Mouse (Mus musculus) CH12.LX (cell line): ENCODE measurements around the gene Klf3. TPM values are rescaled to one million over a fixed set of nuclear protein-coding genes. Genes with fewer than 3 reads are reported as not detected.

Experiments
- DNase-seq: peaks from one replicate; pipeline ENCODE4 v3.0.0-alpha.2; 2013; ENCODE audit errors: extremely low read depth
- H3K27ac ChIP-seq: 2 replicates; pipeline ENCODE4 v1.5.1; 2012; ENCODE audit warnings: low read depth, mild to moderate bottlenecking, control low read depth, moderate library complexity; ENCODE audit not compliant: insufficient read depth
- H3K27me3 ChIP-seq: replicated peaks from 2 replicates; pipeline ENCODE3; 2012; ENCODE audit warnings: inconsistent platforms
- H3K36me3 ChIP-seq, 2 experiments: replicated peaks in 1 of 2; 2 replicates each; pipeline versions ENCODE3 to v1.6.1; 2012; ENCODE audit warnings: inconsistent platforms in 1 of 2, low read length in 1 of 2, mild to moderate bottlenecking in 1 of 2, mixed read lengths in 1 of 2, moderate library complexity in 1 of 2; ENCODE audit not compliant: control insufficient read depth in 1 of 2, insufficient read depth in 1 of 2
- H3K4me1 ChIP-seq, 2 experiments: 2 replicates each; pipeline ENCODE4 v1.6.1; 2012; ENCODE audit warnings: inconsistent platforms in 1 of 2, moderate library complexity in 1 of 2; ENCODE audit not compliant: insufficient read depth in 2 of 2, control insufficient read depth in 1 of 2
- H3K4me2 ChIP-seq: 2 replicates; pipeline ENCODE4 v1.6.1; 2012; ENCODE audit warnings: low read depth, mild to moderate bottlenecking, control low read depth; ENCODE audit not compliant: poor library complexity, insufficient read depth, severe bottlenecking
- H3K4me3 ChIP-seq, 3 experiments: fragments of 150-350 bp in 1 of 3; sonication (generic) in 1 of 3; replicated peaks in 1 of 3; 2 replicates each; pipeline versions ENCODE3 to v1.5.1; 2011 to 2012; ENCODE audit warnings: low read depth in 2 of 3, low read length in 2 of 3, mild to moderate bottlenecking in 2 of 3, moderate library complexity in 2 of 3, control low read depth in 1 of 3, improper control_type of control experiment in 1 of 3, inconsistent platforms in 1 of 3, mixed read lengths in 1 of 3; ENCODE audit not compliant: poor library complexity in 1 of 3
- H3K79me2 ChIP-seq: replicated peaks from 2 replicates; pipeline ENCODE4 v1.6.1; 2012; ENCODE audit warnings: mild to moderate bottlenecking, moderate library complexity; ENCODE audit not compliant: control insufficient read depth, poor library complexity, insufficient read depth, severe bottlenecking; ENCODE audit errors: extremely low read depth
- H3K9ac ChIP-seq: 2 replicates; pipeline ENCODE4 v1.6.1; 2012; ENCODE audit warnings: low read depth, mild to moderate bottlenecking, control low read depth, moderate library complexity; ENCODE audit not compliant: insufficient read depth
- H3K9me3 ChIP-seq: replicated peaks from 2 replicates; pipeline ENCODE3; 2012; ENCODE audit warnings: low read length, inconsistent platforms, mixed read lengths
- BHLHE40 ChIP-seq: IDR thresholded peaks from 2 replicates; pipeline ENCODE4 v1.6.1; 2011; ENCODE audit warnings: mild to moderate bottlenecking, low read depth, low read length, improper control_type of control experiment
- E2F4 ChIP-seq: IDR thresholded peaks from 2 replicates; pipeline ENCODE4 v1.6.1; 2011; ENCODE audit warnings: low read depth, low read length, improper control_type of control experiment; ENCODE audit not compliant: insufficient replicate concordance
- ELF1 ChIP-seq: IDR thresholded peaks from 2 replicates; pipeline ENCODE4 v1.6.1; 2014; ENCODE audit warnings: low read depth, mild to moderate bottlenecking, inconsistent platforms, low read length, improper control_type of control experiment
- EP300 ChIP-seq: IDR thresholded peaks from 2 replicates; pipeline ENCODE4 v1.6.1; 2011; ENCODE audit warnings: low read length, improper control_type of control experiment
- ETS1 ChIP-seq: conservative IDR thresholded peaks from 2 replicates; pipeline ENCODE4 v1.6.1; 2012; ENCODE audit warnings: low read depth, mild to moderate bottlenecking, inconsistent platforms, low read length, improper control_type of control experiment, moderate library complexity
- IRF4 ChIP-seq: IDR thresholded peaks from 2 replicates; pipeline ENCODE4 v1.6.1; 2014; ENCODE audit warnings: low read depth, mild to moderate bottlenecking, inconsistent platforms, low read length, improper control_type of control experiment
- JUN ChIP-seq: IDR thresholded peaks from 2 replicates; pipeline ENCODE4 v1.6.1; 2011; ENCODE audit warnings: low read depth, mild to moderate bottlenecking, low read length, improper control_type of control experiment, moderate library complexity; ENCODE audit not compliant: insufficient read depth
- JUND ChIP-seq: conservative IDR thresholded peaks from 2 replicates; pipeline ENCODE4 v1.6.1; 2011; ENCODE audit warnings: low read depth, low read length, improper control_type of control experiment
- MAFK ChIP-seq: IDR thresholded peaks from 2 replicates; pipeline ENCODE4 v1.6.1; 2011; ENCODE audit warnings: low read length, improper control_type of control experiment; ENCODE audit not compliant: insufficient replicate concordance
- MAX ChIP-seq: IDR thresholded peaks from 2 replicates; pipeline ENCODE4 v1.6.1; 2011; ENCODE audit warnings: low read length, improper control_type of control experiment
- MEF2A ChIP-seq: IDR thresholded peaks from 2 replicates; pipeline ENCODE4 v1.6.1; 2014; ENCODE audit warnings: low read depth, mild to moderate bottlenecking, inconsistent platforms, low read length, improper control_type of control experiment, borderline replicate concordance
- MXI1 ChIP-seq: IDR thresholded peaks from 2 replicates; pipeline ENCODE4 v1.6.1; 2011; ENCODE audit warnings: mild to moderate bottlenecking, low read depth, low read length, improper control_type of control experiment
- MYC ChIP-seq: IDR thresholded peaks from 2 replicates; pipeline ENCODE4 v1.6.1; 2011; ENCODE audit warnings: low read depth, mild to moderate bottlenecking, improper control_type of control experiment, low read length
- PAX5 ChIP-seq: IDR thresholded peaks from 2 replicates; pipeline ENCODE4 v1.6.1; 2012; ENCODE audit warnings: low read length, inconsistent platforms, mixed read lengths
- POLR2AphosphoS2 ChIP-seq: IDR thresholded peaks from 2 replicates; pipeline ENCODE4 v1.6.1; 2011; ENCODE audit warnings: low read depth, low read length, improper control_type of control experiment
- TBP ChIP-seq: conservative IDR thresholded peaks from 2 replicates; pipeline ENCODE4 v1.6.1; 2011; ENCODE audit warnings: low read depth, low read length, improper control_type of control experiment
- UBTF ChIP-seq: IDR thresholded peaks from 2 replicates; pipeline ENCODE4 v1.6.1; 2012; ENCODE audit warnings: low read depth, mild to moderate bottlenecking, inconsistent platforms, low read length, improper control_type of control experiment, moderate library complexity
- USF1 ChIP-seq: IDR thresholded peaks from 2 replicates; pipeline ENCODE4 v1.6.1; 2014; ENCODE audit warnings: low read depth, mild to moderate bottlenecking, inconsistent platforms, low read length, improper control_type of control experiment
- ZKSCAN1 ChIP-seq: IDR thresholded peaks from 2 replicates; pipeline ENCODE4 v1.6.1; 2012; ENCODE audit warnings: low read depth, inconsistent platforms, low read length, improper control_type of control experiment, borderline replicate concordance
- dilution Hi-C: fragments of 300-500 bp; cut with MboI; formaldehyde crosslinking; loops from 2 replicates; pipeline ENCODE4 v1.14.3; 2020; ENCODE audit warnings: low sequenced_read_pairs; ENCODE audit not compliant: extremely low pct_unique_long_range_greater_than_20kb, extremely low pct_ligation_motif_present
- in situ Hi-C: fragments of 300-500 bp; cut with MboI; formaldehyde crosslinking; loops from 3 replicates; pipeline ENCODE4 v1.14.3; 2019; ENCODE audit warnings: low sequenced_read_pairs, low pct_ligation_motif_present, low pct_unique_long_range_greater_than_20kb, mixed read lengths
- polyA plus RNA-seq: library from polyadenylated mRNA; unstranded; fragments of >175 nt; gene quantifications from 2 replicates; pipeline ENCODE4 v1.2.1, GENCODE M21; 2012; ENCODE audit warnings: low read depth; ENCODE audit not compliant: insufficient read length
- total RNA-seq, 2 experiments: library from RNA; depleted of rRNA; stranded (reverse); fragments of 300-350 nt in 1 of 2; fragments of >200 nt in 1 of 2; gene quantifications; 2 replicates each; pipeline ENCODE4 v1.2.3; 2012 to 2014

Gene Klf3
- total and polyA plus RNA-seq, 3 experiments, result 0.40 to 4.4 (median 0.64) TPM

DNA sequence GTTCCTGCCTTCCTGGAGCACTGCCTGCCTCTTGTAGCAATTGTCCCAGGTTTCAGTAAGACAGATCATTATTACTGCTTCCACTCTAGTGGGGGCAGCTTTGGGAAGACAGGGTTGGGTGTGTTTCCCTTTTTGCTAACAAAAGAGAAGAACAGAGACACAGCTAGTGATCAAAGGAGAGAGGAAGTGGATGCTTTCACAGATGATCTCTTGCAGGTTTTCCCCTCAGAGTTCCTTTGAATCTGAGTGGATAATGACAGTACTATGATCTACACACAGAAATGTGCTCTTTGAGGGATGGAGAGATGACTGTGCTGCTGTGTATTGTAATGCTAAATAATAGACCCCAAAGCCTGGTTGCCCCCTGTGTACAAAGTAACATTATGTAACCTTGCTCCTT, 38.7 kb upstream of the Klf3 start:
- H3K9ac ChIP-seq, result no peak overlapping the region
- in situ Hi-C loops, result no loop called here
- no peak overlapping the region for H3K4me2 ChIP-seq
- H3K9me3 ChIP-seq, result peaks cover 18% of the 10 kb centered on the region
- dilution Hi-C loops, result no loop called here
- H3K36me3 ChIP-seq, result no peaks in the 10 kb centered on the region
- no peak overlapping the region for H3K4me3 ChIP-seq
- no peaks in the 10 kb centered on the region for H3K27me3 ChIP-seq
- H3K4me1 ChIP-seq, result peaks cover 0 to 24% of the 10 kb centered on the region in 2 experiments; a peak in 2 of 4 replicates
- TF ChIP-seq MEF2A (no peak), EP300 (0 out of 2 replicates have a peak, but pooled peaks have one; percentile 7), BHLHE40 (0 out of 2 replicates have a peak, but pooled peaks have one; percentile 4), ZKSCAN1 (no peak)
- TF ChIP-seq, all 38 proteins: peak for 2
- DNase-seq, result no peak
- Histone ChIP-seq H3K27ac (no peak overlapping the region), H3K79me2 (no peaks in the 10 kb centered on the region)

DNA sequence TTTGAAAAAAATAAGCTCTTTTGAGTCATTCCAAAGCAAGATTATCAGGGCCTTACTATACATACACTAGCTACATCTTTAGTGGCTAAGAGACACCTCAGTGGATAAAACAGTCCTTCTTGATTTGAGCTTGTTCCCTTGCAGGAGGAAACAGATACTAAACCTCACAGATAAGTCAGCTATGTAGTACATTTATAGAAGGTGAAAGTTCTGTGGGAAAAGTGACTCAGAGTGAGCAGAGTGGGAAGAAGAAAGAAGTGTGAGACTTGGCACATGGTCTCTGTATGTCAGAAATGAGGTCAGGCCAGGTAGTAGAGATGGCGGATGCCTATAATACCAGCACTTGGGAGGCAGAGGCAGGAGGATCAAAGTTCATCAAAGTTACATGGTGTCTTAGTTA, 37.4 kb upstream of the Klf3 start:
- TF ChIP-seq IRF4 (0 out of 2 replicates have a peak, but pooled peaks have one; percentile 33), MAX (peak; percentile 73; the same call in 1 of the 2 replicates), BHLHE40 (peak; percentile 69), UBTF (no peak), JUN (peak; percentile 33; the same call in 1 of the 2 replicates), EP300 (peak; percentile 23; the same call in 1 of the 2 replicates), ETS1 (0 out of 2 replicates have a peak, but pooled peaks have one; percentile 13), MAFK (no peak)
- H3K4me1 ChIP-seq, result peaks cover 0 to 24% of the 10 kb centered on the region in 2 experiments; a peak in 2 of 4 replicates
- H3K4me3 ChIP-seq, result no peak overlapping the region
- peak; percentile 26 for DNase-seq
- no peak overlapping the region for H3K4me2 ChIP-seq
- dilution Hi-C loops, result no loop called here
- in situ Hi-C loops, result no loop called here
- H3K27me3 ChIP-seq, result no peaks in the 10 kb centered on the region
- no peaks in the 10 kb centered on the region for H3K79me2 ChIP-seq
- peaks cover 16% of the 10 kb centered on the region for H3K9me3 ChIP-seq
- H3K9ac ChIP-seq, result no peak overlapping the region
- H3K27ac ChIP-seq, result no peak overlapping the region
- no peaks in the 10 kb centered on the region for H3K36me3 ChIP-seq

DNA sequence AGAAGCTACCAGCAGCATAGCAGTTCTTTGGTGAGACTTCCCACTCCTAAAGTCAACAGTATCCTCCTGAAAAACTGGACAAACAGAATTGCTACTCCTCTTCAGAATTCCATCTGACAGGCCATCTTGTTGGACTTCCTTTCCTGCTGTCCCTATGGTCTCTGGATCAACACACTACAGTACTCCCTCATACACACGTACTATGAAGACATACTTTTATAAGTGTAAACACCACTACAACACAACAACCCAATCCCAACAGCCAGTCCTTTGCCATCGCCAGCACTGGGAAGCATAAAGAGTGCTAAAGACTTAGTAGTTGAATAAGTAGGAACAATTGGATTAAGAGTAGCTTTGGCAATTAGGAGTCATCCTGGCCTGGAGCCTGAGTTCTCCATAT, 36.6 kb upstream of the Klf3 start:
- Histone ChIP-seq H3K9ac (no peak overlapping the region), H3K4me3 (no peak overlapping the region), H3K27ac (no peak overlapping the region), H3K4me1 (peaks cover 0 to 22% of the 10 kb centered on the region in 2 experiments; a peak in 2 of 4 replicates), H3K36me3 (no peaks in the 10 kb centered on the region), H3K9me3 (peaks cover 16% of the 10 kb centered on the region), H3K4me2 (no peak overlapping the region), H3K79me2 (no peaks in the 10 kb centered on the region), H3K27me3 (no peaks in the 10 kb centered on the region)
- no peak for DNase-seq
- dilution Hi-C loops (no loop called here), in situ Hi-C loops (no loop called here)
- TF ChIP-seq USF1, result no peak
- TF ChIP-seq ZKSCAN1, result no peak
- no peak for TF ChIP-seq IRF4
- TF ChIP-seq MAFK, result no peak
- no peak for TF ChIP-seq JUN
- no peak for TF ChIP-seq TBP
- TF ChIP-seq POLR2AphosphoS2, result no peak
- TF ChIP-seq MYC, result no peak
- no peak for TF ChIP-seq MXI1
- no peak for TF ChIP-seq BHLHE40
- no peak for TF ChIP-seq JUND
- TF ChIP-seq PAX5, result no peak
- TF ChIP-seq E2F4, result no peak
- no peak for TF ChIP-seq ELF1
